Mouse (Mus musculus): Measurements from ENCODE around the gene Muc5ac. TPM values are rescaled to one million over a fixed set of nuclear protein-coding genes. Genes with fewer than 3 reads are reported as not detected.

Muc5ac gene
- polyA plus RNA-seq (2012; rRNA removed), result not detected in 2 replicates

DNA sequence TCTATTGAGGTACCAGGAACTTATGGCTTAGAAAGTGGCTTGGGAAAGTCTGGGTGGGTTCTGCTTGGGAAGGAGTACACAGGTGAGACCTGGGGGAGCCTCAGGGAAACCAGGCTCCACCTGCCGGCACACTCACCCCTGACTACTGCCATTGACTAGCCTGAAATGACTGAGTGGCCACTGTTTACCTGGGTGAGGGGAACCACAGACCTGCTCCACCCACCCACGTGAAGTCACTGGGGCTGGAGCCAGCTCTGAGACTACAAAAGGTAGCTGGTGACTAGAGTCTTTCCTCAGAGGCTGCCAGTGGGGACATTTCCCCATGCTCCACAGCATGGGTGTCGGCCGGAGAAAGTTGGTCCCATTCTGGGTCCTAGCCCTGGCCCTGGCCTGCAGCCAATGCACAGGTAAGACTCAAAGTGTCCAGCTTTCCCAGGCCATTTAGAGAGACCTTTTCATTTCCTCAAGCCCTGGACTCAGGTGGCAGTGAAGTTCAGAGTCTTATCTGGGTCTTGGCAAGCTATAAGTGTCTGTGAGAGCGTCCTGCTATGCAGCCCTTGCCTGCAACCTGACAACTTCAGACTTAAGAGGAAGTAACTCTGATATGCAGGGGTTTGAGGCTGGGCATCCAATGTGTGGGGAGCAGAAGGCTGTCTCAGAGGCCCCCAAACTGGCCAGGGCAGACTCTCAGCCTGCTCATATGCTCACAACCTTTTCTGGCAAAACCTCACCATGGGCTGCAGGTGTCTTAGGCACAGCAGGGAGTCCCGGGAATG is at the start of gene Muc5ac:
Gene Muc5ac, plus strand, starts transcription at position 296 of the 776 bp plus-strand sequence.

DNA sequence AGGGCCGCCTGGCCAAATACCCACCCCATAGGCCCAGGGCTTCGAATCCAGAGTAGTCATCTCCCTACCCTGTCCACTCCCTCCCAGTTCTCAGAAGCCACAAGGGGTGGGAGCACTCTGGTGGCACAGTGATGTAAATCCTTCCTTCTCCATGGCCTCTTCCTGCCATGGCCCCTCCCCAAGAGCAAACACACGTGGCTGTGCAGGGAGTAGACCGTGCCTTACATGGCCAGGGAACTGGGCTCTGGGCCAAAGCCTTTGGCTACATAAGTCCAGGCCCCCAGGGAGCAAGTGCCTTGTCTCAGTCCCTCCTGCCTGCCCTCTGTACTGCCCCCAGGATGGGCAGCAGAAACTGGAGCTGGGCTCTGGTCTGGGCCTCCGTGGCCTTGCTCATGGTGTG is 50.0 kb downstream of the Muc5ac start, which contains the start of gene Muc5b:
Gene Muc5b, plus strand, starts transcription at position 292 of the 400 bp plus-strand sequence.

Other genes with a start within 250 kb of the Muc5ac start
- 17.4 and 24.0 TPM in 2 replicates for gene Chid1, start 249.1 kb upstream of the Muc5ac start, polyA plus RNA-seq (2012; rRNA removed)
- 40.9 and 45.4 TPM in 2 replicates for gene Ap2a2, start 226.8 kb upstream of the Muc5ac start, polyA plus RNA-seq (2012; rRNA removed)
- gene Muc6, start 133.7 kb upstream of the Muc5ac start, polyA plus RNA-seq (2012; rRNA removed), result 0.08 and 0.11 TPM in 2 replicates
- gene Muc2, start 98.6 kb upstream of the Muc5ac start, polyA plus RNA-seq (2012; rRNA removed), result 0.52 and 1.3 TPM in 2 replicates
- under 0.01 TPM in 1 of 2 replicates, not detected in the other for gene Muc5b, start 50.1 kb downstream of the Muc5ac start, polyA plus RNA-seq (2012; rRNA removed)
- gene Tollip, start 129.5 kb downstream of the Muc5ac start, polyA plus RNA-seq (2012; rRNA removed), result 29.8 and 46.7 TPM in 2 replicates
- gene Brsk2, start 160.8 kb downstream of the Muc5ac start, polyA plus RNA-seq (2012; rRNA removed), result 58.5 and 70.7 TPM in 2 replicates

Data from central nervous system, embryonic 11.5 days (tissue).